Mouse (Mus musculus) megakaryocyte progenitor cell, adult 5-6 weeks (primary cell): ENCODE measurements around the gene Shisa2. TPM values are rescaled to one million over a fixed set of nuclear protein-coding genes. Genes with fewer than 3 reads are reported as not detected.
"Not testable (repeated sequence)": the region's sequence is repeated elsewhere in the genome, so short reads cannot be mapped to it uniquely, and the experiment has no call there.

Source experiments
- ATAC-seq: replicated peaks from 2 replicates; pipeline ENCODE4 v1.8.0; 2016; ENCODE audit warnings: mild to moderate bottlenecking, moderate TSS enrichment, inconsistent platforms; ENCODE audit not compliant: poor library complexity
- total RNA-seq, 2 experiments: library from RNA; stranded (forward) in 1 of 2; stranded (reverse) in 1 of 2; fragments of 157-497, 149-512 nt in 1 of 2; fragments of 200-1000 nt in 1 of 2; gene quantifications; 2 replicates each; pipeline versions ENCODE4 v1.2.3 to v1.2.4; 2015 to 2017

Shisa2 gene
- total RNA-seq (2015) (1.7 and 1.8 TPM in 2 replicates), total RNA-seq (2017) (0.33 and 1.8 TPM in 2 replicates)

DNA sequence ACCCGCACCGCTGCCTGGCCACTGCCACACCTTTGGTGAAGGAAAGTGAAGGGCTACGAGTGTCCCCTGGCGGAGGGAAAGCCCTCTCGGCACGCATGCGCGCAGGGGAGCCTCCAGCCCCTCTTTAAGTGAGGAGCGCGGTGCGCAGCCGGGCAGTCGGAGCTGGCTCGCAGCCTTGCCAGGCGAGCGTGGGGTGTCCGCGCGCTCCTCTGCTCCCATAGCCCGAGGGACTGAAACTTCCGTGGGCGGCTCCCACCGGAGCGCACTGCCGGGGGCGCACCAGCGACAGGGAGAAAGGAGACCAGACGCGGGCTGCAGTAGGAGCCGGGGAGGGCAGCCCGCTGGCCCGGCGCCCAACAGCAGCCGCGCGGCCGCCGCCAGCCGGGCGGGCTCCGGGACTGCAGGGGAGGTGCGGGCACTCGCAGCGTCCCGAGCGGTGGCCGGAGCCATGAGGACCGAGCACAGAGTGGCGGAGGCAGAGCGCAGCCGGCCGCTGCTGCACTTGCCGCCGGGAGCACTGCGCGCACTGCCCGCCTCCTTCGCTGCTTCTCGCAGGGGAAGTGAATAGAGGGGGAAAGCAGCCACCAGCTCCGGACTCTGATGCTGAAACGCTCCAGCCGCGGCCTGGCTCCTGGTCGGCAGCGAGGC is at the start of gene Shisa2:
Gene Shisa2 (plus strand): TSS at position 151 of the 648 bp plus-strand sequence.
- ATAC-seq, result peak; percentile 72

DNA sequence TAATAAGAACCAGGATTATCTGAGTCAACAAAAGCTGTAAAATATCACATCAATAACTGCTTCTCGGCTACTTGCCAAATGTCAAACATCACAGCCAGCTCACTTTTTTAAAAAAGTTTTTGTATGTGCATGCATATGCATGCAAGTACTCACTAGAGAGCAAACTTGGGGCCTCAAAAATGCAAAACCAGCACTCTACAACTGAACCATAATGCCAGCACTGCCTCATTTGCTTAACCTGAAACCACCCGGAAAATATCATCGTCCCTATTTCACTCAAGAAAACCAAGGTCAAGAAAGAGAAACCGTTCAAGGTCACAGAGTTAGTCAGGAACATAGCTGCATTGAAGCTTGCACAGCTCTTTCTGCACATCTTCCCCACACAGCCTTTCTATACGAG is 48.7 kb upstream of the Shisa2 start:
- no peak for ATAC-seq

DNA sequence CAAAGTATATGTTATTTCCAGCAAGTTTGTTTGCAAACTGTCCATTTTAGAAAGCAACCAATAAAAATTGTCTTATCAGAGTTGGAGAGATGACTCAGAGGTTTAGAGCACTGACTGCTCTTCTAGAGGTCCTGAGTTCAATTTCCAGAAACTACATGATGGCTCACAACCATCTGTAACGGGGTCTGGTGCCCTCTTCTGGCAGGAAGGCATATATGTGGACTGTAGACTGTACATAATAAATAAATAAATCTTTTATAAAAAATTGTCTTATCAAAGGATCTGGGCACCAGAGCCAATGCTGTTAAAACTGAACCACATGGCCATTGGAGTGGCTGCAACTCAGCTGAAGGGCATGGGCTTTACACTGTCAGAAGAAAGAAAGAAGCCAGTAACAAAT is 34.5 kb upstream of the Shisa2 start:
- peak; percentile 66 for ATAC-seq

DNA sequence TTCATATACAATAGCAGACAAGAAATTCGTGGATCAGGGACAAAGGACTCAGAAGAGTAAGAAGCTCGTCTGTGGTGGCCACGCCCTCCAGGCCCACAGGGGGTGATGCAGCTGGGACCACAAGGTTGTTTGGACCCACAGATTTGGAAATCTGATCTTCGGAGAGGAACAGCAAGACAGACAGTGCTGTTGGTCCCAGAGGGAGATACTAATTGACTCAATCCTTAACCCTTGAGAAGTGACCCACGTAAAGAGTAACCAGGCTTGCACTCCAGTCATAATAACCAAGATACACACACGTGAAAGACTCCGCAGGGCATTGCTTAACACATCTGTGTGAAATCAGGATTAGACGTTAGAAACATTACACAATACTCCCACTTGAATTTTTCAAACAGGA is 33.2 kb upstream of the Shisa2 start:
- ATAC-seq, result peak; percentile 89

DNA sequence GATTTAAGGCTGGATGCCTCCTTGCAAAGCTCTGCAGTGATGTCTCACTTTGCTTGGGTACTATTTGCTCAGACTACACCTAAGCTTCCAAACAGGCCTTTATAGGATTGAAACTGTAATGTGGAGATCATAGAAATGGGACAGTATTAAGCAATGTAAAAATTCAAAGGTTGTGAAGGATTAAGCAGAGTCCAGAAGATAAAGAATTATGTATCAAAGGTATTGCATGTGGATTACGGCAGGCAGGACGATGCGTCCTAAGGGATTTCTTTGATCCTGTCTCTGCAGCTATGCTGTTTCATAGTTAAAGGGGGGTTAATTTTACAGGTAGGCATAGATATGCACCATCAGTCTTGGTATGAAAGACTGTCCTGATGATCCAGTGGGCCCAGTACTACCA is 32.5 kb upstream of the Shisa2 start:
- no peak for ATAC-seq

DNA sequence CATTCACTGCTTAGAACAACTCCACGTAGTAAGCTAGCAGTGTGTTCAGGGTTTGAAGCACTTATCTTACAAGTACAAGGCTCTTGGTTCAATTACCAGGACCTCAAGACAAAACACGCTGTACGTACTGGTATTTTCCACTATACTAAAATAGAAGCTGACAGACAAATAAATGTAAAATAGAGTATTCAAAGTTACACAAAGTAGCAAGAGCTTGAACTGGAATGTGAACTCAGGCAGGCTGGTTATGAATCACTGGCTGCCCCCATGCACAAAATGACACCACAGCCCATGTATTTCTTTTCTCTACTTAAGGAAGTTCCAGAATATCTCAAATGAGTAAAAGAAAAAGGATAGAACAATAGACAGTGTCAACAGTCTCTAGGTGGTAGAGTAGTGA is 30.1 kb upstream of the Shisa2 start:
- no peak for ATAC-seq

DNA sequence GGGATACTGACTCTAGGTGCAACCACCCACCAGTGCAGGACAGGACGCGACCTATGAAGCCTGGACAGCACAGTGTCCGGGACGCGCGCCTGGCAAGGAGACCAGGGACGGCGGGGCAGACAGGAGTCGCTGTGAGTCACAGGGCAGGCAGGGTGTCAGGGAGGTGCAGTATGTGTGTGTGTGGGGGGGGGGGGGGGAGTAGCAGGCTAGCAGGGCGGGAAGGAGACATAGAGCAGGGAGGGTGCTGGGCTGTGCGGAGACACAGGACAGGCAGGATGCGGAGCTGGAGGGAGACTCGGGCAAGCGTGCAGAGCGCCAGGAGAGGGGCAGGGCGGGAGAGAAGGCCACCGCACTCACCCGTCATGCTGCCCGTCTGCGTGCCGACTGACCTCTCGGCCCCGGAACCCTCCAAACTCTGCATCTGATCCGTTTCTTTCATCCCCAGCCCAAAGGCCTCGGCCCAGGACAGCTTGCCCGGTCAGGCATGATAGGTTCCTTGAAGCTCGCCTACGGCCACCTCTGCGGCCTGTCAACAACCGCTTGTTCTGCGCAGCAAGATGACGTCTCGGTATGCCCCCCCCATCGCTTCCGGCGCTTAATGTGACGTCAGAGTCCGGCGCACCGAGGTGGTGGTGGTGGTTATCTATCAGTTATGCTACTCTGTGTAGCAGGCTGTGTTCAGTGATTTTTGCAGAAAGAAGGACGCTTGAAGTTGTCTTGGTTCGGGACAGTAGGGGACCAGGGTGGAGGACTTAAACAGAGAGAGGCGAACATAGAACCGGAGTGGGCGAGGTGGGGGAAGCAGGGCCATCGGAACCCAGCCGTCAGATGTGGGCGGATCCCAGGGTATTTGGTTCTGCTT is 27.5 kb upstream of the Shisa2 start, which contains the start of gene Cdadc1:
Gene Cdadc1 (minus strand): TSS at position 562 of the 862 bp plus-strand sequence.
- ATAC-seq, result peak; percentile 98

DNA sequence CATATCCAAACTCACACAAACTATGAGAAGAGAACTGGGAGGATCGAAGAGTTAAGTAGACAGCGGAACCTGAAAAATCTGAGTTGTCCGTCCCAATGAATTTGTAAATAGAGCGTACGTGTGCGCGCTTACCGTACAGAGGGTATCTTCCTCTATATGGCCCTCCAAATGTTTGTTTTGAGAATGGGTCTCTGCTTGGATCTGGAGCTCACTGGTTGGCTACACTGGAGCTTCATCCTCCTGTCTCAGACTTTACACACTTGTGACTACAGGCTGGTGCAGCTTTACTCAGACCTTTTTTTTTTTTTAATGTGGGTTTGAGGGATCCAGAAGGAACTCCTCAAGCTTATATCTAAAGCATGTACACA is 26.9 kb upstream of the Shisa2 start:
- ATAC-seq, result no peak; the same call in 1 of the 2 replicates

DNA sequence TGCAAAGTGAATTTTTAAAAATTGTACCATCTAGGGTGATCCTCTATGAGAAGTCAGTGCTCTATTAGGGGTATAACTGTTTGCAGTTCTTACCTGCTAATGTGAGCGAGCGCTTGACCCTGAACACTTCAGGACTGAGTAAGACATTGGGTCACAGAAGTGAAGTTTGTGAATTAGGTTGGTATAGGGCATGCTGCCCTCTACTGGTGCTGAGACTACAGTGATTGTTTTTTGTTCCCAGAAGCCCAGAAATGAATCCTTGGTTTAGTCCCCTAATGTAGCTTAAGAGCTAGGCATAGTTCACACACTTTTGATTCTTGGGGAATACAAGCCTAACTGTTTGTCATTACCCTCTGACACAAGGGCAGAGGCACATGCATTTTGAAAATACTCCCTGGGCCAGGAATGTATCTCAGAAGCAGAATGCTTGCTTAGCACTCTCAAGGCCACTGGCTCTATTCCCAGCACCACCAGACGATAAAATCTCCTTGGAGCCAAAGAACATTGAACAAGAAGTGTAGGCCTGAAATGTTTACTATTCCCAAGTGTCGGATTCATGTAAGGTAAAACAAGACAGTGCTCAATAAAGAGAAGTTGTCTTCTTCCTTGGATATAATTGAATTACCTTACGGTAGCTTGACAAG is 21.0 kb upstream of the Shisa2 start:
- ATAC-seq, result peak; percentile 68

DNA sequence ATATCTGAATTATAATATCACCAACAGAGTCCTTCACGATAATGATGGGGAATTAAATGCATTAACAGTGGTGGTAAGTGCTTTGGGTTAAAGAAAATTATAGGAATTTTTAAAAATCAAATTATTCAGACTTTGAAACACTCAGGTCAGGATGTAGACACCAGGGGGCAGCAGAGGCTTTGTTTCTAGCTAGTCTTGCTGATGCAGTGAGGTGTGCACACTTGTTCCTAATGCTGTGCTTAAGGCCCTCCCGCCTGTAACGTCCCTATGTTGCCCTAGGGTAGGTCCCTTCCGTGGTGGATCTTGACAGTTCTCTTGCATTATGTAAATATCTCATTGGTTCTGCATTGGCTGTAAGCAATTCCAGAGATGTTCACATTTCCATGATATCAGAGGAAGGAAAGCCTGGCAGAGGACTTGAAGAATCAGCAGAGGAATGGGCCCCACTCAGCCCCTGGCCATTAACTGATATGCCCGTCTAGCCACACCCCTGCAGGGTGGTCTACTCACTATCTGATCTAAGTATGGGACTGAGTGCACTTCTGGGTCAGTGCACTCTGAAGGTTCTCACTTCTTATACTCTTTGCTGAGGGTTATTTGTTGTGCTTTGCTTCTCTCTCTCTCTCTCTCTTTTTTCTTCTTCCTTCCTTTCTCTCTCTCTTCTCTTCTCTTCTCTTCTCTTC is 19.3 kb upstream of the Shisa2 start:
- ATAC-seq, result peak; percentile 86

DNA sequence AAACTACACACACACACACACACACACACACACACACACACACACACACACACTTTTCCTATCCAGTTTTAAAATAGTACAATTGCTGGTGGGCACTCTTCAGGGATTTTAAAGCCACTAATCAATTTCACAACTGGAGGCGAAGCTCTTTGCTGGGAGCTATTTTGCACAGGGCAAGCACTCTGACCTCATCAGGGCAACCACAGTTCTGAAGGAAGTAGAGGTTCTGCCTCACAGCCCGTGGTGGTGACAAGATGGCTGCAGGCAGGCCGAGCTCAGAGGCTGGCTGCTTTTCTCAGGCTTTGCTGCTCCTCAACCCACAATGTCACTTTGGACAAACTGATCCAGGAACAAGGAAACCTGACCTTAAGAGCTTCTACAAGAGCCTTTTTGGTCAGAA is 18.1 kb upstream of the Shisa2 start:
- 0 out of 2 replicates have a peak, but pooled peaks have one; percentile 24 for ATAC-seq

DNA sequence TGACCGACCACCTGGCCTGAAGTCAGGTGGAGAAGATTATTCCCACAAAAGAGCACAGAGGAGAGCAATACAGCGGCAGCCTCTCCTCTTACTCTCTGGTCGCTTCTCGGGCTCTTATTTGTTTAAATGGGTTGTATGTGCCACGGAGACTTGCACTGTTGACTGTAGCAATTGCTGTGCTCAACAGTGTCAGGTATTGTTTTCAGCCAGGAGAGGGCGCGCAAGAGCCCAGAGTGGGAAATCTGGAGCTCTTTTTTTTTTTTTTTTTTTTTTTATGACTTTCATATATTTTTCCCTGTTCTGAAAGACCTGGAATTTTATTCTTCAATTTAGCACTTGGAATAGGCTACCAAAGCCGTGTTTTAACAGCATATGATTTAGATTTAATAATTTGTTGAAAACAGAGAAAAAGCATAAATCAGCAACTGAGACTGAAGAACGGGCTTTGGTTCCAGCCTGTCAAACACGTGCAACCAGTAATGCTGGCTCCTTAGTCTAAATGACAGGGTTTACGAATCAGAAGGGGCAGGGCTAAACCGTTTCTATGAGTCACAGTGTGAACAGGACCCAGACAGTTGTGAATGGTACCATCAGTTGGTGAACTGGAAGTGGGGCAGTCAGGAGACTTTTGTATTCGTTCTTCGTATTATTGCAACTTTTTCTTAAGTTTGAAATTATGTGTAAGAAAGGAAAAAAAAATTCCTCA is 12.0 kb upstream of the Shisa2 start:
- ATAC-seq, result peak; percentile 76

DNA sequence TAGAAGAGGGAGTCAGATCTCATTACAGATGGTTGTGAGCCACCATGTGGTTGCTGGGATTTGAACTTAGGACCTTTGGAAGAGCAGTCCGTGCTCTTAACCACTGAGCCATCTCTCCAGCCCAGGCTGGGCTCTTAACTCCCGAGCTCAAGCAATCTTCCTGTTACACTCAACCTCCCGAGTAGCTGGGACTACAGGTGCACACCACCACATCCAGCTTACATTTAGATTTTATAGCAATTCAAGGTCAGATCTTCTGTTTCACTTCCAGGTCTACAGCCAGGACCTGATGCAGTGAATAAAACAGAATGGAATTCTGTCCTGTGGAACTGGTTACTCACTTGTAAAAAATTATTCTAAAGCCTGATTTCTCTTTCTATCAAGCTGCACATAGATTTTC is 11.0 kb upstream of the Shisa2 start:
- not testable (repeated sequence) for ATAC-seq

DNA sequence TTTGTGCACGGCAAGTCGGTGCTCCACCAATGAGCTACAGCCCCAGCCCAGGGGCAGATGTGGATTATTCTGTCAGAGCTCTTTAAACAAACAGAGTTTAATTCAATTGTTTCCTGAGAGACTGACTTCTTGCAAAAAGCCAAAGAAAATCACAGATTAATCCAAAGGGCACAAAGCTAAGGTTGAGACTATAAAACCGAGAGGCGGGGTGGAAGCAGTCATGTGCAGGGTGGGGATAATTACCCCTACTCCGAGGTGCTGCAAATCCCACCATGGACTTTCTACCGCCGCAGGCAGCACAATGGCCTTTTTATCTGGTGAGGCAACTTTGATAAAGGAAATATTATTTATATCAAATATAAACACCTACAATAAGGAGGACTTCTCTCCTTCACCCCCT is 8.3 kb upstream of the Shisa2 start:
- ATAC-seq, result no peak

DNA sequence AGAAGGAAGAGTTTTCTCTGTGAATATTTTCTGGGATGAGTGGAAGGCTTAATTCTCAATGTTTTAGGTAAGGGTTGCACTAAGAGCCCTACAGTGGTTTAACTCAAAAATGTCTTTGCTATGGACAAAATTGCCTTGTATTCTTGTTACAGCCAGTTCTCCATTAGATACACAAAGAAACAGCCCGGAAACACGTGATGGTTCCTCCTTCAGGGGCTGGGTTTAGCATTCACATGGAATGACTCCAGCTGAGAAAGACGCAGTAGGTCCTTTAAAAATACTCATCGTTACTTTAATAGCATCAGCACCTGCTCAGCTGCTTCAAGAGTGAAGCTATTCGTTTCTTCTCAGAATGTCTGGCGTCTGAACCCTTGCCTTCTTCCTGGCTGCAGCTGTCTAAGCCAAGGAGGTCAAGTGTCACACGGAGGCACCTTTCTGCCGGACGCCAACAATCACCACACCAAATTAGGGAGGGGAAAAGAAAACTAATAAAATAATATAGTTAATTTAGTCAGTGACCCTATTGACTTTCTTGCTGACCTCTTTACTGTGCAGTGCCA is 702 bp upstream of the Shisa2 start:
- ATAC-seq, result no peak

DNA sequence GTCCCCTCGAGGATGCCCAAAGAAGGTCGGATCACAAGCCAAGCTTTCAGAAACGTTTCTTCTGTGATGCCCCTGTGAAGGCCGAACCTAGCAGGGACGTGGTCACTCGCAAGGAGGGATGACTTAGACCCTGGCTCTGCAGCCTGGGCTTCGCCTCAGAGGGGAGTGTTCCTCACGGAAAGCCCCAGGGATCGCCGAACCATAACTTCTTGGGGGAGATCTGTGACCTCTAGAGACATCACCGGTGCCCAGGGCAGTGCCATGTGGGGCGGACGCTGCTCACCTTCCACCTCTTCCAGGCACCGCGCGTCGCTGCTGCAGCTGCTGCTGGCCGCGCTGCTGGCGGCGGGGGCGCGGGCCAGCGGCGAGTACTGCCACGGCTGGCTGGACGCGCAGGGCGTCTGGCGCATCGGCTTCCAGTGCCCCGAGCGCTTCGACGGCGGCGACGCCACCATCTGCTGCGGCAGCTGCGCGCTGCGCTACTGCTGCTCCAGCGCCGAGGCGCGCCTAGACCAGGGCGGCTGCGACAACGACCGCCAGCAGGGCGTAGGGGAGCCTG is 777 bp downstream of the Shisa2 start:
- ATAC-seq, result peak; percentile 41; the same call in 1 of the 2 replicates

DNA sequence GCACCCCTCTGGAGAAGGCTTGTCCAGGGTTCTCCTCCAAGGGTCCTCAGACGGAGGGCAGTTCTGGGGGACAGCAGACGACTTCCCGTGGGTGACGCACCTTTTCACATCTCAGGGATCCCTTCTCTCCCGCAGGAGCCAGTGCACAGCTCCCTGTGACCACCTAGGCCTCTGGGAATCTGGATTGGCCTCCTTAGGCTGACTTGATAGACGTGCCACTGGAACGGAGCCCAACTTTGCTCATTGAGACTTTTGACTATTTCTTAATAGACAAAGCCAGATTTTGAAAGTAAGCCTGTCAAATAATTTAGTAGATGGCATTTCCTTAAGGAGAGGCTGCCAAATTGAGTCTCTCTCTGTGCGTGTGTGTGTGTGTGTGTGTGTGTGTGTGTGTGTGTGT is 1.6 kb downstream of the Shisa2 start:
- no peak for ATAC-seq

DNA sequence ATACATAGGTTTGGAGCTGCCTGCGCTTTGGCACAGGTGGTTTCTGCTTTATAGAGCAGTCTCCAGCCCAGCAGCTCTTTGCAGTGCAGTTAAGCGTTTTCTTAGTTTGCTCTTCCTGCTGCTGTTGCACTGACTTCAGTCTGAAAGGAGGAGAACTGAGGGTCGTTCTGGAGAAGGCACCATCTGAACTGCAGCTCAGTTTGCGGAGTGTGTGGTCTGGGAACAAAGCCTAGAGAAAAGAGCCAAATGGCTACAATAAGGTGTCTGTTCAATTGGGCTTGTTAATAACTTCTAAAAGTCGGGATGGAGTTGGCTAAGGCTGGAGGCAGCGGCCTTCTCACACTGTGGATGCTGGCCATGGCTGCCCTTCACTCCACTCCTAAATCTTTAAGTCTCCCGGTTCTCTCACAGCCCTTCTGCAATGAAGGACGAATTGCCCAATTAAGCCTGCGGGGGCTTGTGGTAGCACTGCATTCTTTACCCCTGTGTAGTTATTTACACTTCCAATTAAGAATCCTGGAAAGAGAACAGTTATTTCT is 2.1 kb downstream of the Shisa2 start:
- ATAC-seq, result no peak

DNA sequence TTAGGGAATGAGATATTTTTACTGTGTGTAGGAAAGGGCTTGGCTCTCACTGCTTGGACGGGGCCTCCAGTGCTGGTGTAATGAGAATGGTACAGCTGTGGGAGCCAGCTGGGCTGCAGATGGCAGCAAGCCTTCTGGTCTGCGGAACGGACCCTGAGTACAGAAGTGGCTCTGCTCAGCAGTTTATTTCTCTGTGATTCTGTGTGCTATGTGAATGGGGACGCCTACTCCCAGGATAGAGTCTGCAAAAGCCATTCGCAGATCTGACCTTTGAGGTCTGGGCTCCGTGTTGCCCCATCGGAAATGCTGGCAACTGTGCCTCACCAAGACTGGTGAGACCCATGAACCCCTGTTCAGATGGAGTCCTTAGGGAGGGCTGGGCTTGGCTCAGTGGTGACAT is 2.7 kb downstream of the Shisa2 start:
- no peak for ATAC-seq

DNA sequence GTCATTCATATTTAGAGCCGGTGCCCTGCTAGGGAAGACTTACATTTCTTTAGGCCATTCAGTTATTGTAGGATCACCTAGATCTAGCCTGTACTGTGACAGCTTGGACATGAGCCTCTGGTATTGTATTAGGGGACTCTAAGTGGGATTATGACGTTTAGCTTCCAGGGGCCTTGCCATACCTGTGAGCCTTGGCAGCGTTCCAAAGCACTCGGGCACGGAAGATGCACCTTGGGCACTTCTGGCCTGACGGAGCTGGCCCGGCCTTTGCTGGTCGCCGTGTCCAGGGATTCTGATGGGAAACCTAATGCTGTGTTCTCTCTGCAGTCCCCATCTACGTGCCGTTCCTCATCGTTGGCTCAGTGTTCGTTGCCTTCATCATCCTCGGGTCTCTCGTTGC is 4.2 kb downstream of the Shisa2 start:
- ATAC-seq, result no peak
